Mouse (Mus musculus): Measurements from ENCODE around the gene Cacng7.

The Cacng7 gene

DNA sequence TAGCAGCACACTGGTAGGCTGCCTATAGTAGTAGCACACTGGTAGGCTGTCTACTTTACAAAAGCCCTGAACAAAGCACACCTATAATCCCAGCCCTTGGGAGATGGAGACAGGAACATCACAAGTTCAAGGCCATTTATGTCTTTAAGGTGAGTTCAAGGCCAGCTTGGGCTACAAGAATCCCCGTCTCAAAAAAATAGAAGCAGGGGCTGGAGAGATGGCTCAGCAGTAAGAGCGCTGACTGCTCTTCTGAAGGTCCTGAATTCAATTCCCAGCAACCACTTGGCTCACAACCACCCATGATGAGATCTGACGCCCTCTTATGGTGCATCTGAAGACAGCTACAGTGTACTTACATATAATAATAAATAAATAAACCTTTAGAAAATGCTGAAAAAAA, 12.5 kb downstream of the Cacng7 start:
- DNase-seq (ENCODE audit: low spot score in 2 of 2) = no peak

DNA sequence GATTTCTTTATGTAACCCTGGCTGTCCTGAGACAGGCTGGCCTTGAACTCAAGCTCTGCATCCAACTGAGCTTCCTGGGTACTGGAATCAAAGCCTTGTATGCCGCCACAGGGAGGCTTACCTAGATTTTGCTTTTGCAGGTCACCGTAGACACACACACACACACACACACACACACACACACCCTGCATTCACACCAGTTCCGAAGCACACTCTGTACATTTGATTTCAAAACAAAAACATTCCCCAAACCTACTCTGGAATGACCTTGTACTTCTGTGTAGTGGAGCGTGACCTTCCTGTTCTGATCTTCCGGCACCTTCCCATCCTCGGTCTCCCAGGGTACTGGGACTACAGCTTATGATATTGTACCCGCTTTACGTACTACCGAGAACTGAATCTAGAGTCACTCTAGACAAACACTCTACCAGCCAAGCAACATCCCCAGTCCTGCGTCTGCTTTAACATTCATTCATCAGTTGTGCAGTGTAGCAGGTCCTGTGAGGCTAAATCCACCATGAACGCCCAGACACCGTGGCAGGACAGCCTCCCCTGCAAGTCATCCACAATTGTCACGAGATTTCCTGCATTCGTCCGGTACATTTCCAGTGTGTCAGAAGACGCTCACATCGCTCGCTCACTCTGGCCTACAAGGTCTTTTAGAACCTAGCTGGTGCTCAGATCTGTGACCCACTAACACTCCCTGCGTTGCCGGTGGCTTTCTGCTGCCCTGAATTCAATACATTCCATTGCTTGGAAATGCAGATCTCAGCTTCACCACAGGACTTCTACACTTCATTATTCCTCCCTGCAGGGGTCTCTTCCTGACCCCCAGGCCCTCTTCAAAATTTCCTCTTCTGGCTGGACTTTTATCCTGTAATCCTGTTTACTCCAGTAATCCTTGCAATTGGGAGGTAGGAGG, 14.9 kb downstream of the Cacng7 start:
- no peak for DNase-seq (ENCODE audit: low spot score in 2 of 2)

DNA sequence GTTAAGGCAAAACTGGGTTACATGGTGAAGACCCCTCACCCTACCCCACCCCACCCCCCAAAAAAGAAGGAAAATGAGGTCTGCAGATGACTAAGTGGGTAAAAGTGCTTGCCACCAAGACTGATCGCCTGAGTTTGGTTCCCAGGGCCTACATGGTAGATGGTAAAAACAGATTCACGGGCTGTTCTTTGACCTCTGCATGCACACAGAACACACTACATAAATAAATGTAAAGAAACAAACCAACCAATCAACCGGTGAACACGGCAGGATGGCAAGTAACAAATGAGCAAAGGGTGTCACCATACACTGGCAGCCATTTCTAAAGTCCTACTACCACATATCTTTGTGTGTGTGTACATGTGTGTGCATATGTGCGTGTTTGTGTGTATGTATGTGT, 15.6 kb downstream of the Cacng7 start:
- no peak for DNase-seq (ENCODE audit: low spot score in 2 of 2)

DNA sequence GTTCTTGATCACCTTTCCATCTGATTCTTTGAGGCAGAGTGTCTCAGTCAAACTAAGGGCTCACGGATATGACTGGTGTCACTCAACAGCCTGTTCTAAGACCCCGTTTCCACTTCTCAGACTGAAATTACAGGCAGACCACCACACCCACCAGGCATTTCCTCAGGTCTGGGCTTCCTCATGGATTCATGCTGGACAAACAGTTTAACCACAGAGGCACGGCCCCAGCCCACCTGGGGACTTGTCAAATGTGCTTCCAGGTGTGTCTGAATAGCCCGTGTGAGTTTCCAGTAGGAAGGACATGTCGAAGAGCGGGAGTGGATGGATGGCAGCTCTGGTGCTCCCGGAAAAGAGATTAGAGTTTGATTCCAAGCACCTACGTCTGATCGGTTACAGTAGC, 17.0 kb downstream of the Cacng7 start:
- no peak for DNase-seq (ENCODE audit: low spot score in 2 of 2)

DNA sequence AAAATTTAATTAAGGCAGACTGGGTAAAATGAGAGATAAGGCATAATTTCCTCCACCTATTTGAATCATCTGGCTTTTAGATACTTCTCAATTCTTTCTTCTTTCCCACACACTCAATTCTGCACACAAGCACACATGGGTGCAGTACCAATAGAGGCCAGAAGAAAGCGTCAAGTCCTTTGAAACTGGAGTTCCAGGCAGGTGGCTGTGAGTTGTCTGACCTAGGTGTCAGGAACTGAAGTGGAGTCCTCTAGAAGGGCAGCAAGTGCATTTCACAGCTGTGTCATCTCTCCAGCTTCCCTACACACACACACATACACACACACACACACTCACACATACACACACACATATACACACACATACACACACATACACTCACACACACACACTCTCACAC, 18.8 kb downstream of the Cacng7 start:
- no peak for DNase-seq (ENCODE audit: low spot score in 2 of 2)

DNA sequence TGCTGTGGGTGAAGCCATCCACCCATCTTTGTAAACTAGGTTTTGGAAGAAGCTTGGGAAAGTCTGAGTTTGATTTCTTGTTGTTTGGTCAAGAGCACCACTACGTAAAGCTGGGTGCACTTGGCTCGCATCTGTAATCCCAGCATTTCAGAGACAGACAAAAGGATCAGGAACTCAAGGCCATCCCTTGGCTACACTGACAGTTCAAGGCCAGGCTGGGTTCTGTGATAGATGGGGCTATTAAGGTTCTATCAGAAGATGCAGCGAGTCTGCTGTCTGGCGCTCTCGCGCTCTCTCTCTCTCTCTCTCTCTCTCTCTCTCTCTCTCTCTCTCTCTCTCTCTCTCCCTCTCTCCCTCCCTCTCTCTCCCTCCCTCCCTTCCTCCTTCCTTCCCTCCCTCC, 22.1 kb downstream of the Cacng7 start:
- no peak for DNase-seq (ENCODE audit: low spot score in 2 of 2)

DNA sequence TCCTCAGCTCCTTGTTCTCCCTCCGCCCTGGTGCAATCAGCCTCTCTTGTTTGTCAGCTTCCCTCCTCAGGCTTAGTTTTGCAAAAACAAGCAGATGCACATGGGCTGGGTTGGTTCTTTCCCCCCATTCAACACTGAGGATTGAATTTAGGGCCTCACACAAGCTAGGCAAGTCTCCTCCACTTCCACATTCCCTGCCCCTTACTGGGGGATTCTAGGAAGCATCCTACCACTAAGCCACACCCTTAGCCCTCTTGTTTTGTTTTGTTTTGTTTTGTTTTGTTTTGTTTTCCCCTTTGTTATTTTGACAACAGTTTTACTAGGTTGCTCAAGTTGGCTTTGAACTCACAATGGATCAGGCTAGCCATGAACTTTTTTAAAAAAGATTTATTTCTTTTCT, 27.9 kb downstream of the Cacng7 start:
- no peak for DNase-seq (ENCODE audit: low spot score in 2 of 2)

DNA sequence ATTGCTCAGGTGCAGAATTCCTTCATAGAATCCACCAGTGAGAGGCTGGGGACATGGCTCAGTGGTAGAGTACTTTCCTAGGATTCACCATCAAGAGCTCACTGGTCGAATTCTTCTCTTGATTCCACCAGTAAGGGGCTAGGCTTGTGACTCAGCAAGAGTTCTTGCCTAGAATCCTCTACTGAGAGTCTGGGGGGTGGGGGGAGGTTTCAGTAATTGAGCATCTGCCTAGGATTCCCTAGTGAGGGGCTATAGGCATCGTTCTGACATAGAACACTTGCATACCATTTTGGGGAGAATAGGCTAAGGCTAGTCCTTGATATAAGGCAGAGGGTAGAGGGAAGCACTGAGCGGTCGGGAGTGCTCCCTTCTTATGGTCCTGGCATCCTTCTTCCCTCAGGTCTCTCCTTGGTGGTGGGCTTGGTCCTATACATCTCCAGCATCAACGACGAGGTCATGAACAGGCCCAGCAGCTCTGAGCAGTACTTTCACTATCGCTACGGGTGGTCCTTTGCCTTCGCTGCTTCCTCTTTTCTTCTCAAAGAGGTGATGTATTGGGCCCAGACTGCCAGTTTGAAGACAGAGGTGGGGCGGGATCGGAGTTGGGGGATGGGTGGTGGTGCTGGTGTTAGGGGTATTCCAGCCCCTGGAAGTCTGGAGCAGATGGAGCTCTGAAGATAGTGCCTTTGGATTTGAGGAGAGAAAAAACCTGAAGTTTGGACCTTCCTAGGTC, 33.0 kb downstream of the Cacng7 start:
- DNase-seq (ENCODE audit: low spot score in 2 of 2) = no peak

DNA sequence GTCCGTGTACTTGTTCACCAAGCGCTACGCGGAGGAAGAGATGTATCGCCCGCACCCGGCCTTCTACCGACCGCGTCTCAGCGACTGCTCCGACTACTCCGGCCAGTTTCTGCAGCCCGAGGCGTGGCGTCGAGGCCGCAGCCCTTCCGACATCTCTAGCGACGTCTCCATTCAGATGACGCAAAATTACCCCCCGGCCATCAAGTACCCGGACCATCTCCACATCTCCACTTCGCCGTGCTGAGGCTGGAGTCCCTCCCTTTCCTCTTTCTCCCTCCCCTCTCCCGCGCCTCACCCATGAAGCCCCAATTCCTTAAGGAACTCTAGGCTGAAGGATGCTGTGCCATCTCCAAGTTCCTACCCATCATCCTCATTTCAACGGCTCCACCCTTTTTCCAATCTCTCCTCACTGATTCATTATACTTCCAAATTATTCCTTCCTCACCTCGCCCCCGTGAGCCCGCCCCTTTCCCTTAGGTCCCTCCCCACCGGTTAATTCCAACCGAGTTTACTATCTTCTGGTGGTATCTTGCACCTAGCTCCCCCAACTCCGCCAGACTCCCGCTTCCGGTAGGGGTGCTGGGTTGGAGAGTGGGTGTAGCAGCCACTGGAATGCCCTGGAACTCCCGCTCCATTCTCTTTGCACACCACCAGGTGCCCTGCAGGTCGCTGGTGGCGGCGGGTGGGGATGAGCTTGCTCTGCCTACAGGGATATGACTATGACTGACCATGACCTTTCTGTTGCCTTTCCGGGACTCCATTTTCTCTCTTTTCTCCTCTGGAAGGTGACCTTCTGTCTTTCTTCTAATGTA, 34.2 kb downstream of the Cacng7 start:
- DNase-seq (ENCODE audit: low spot score in 2 of 2) = no peak

DNA sequence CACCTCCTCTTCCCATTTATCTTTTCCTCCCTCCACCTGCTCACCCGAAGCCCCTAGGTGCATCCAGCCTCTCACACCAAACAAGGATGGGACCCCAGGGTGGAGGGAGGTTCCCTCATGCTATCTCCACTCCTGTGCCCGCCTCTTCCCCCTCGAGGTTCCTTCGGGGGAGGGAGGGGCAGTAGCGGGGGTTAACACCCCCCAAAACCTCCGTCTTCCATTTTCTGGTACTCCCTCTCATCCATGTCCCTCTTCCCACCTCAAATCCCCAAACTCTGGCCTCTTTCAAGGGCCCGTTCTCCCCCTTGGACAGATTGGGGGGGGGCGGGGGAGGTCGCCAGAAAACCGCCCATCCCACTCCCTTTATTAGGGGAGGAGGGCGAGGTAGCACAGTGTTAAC, 34.8 kb downstream of the Cacng7 start:
- DNase-seq (ENCODE audit: low spot score in 2 of 2) = no peak

DNA sequence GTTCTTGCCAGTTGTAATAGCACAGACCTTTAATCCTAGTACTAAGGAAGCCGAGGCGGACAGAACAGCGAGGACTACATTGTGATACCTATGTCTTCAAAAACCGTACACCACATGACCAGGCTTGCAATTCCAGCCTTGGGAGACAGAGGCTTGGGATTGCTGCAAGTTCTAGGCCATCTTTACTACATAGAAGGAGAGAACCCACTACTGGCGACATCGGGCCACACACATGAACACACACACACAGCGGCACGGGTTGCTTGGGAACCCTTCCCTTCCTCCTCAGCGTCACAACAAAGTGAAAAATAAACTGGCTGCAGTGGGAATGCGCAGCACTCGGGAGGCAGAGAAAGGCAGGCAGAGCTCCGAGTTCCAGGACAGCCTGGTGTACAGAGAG, 35.6 kb downstream of the Cacng7 start:
- no peak for DNase-seq (ENCODE audit: low spot score in 2 of 2)

DNA sequence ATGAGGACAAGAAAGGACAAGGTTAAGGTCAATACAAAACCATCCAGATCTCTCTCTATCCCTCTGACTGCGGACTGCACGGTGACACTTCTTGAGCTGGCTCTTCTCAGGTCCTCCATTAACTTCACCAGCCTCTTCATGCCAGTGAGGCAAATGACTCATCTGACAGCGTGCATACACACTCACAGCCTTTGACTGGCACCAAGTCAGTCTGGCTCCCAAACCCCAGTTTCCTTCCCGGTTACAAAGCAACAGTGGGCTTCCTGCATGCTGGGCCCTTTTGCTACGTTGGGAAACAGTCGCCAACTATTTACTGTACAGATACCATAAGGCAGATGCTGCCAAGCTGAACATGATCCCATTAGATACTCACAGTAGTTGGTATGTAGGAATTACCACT, 36.4 kb downstream of the Cacng7 start:
- DNase-seq (ENCODE audit: low spot score in 2 of 2) = no peak

DNA sequence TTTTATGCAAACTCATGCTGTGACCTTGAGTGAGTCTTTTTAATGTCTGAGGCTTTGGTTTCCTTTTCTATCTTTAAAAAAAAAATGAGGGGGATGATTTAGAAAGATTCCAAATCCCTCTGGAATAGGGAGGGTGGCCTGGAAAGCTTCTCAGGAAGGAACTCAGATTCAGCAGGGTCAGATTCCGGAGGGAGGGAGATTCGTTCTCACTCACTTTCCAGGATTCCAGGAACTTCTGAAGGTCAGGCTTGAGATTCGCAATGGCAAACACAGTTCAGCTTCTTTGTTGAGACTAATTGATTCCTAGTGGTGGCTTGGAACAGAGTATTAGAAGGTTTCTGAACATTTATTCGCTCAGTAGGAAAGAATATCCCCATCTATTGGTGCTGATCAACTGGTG, 37.7 kb downstream of the Cacng7 start:
- DNase-seq (ENCODE audit: low spot score in 2 of 2) = no peak

DNA sequence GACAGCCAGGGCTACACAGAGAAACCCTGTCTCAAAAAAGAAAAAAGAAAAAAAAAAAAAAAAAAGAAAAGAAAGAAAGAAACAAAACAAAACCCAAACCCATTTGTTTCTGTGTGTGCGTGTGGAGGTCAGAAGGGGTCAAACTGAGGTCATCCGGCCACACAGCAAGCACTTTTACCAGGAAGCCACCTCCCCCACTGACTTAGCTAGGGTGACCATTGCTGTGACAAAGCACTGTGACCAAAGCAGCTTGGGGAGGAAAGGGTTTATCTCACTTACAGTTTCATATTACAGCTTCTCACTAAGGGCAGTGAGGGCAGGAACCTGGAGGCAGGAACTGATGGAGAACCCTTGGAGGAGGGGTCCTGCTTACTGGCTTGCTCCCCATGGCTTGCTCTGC, 39.6 kb downstream of the Cacng7 start:
- no peak for DNase-seq (ENCODE audit: low spot score in 2 of 2)

DNA sequence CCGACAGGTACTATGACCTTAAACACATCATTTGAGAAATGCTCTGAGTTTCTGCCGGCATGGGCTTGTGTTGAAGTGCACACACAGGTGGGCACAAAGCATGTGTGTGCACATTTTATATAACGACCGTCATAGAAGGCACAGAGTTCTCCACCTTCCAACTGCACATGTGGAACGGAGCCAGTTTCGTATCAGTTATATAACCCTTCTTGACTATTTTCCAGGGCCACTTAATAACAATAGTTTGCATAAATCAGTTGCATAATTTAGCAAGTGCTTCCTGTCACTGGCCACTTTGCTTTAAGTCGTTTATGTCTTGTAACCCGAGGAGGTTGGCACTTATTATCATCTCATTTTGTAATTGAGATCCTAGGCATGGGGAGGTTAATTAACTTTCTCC, 41.0 kb downstream of the Cacng7 start:
- no peak for DNase-seq (ENCODE audit: low spot score in 2 of 2)

DNA sequence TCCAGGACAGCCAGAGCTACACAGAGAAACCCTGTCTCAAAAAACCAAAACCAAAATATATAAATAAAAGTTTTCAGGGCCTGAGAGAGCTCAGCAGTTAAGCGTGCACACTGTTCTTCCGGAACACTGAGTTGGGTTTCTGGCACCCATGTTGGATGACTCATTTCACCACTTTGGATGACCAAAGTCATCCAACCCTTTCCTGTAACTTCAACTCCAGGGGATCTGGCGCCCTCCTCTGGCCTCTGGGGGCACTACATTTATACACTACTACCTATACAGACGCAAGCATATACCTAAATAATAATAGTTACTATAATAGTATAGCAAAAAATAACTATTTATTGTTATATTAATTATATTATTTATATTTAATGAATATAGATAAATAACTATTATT, 44.1 kb downstream of the Cacng7 start:
- peak in 1 of 2 experiments; percentile 33 for DNase-seq (ENCODE audit: low spot score in 2 of 2)

DNA sequence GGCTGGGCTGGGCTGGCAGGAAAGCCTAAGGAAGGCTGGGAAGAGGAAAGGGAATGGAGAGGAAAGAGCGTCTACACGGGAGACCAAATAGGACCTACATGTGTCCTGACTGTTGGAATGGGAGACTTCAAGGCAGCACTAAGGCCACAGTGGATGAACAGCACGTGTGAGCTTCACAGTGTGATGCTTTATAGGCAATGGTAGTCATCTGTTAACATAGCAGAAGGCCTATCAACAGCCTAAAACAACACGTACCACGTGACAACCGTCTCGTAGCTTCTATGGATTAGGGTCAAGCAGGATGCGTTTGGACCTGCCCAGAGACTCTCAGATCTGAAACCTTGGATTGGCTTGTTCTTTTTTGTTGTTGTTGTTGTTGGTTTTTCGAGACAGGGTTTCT, 49.4 kb downstream of the Cacng7 start:
- DNase-seq (ENCODE audit: low spot score in 2 of 2) = no peak

DNA sequence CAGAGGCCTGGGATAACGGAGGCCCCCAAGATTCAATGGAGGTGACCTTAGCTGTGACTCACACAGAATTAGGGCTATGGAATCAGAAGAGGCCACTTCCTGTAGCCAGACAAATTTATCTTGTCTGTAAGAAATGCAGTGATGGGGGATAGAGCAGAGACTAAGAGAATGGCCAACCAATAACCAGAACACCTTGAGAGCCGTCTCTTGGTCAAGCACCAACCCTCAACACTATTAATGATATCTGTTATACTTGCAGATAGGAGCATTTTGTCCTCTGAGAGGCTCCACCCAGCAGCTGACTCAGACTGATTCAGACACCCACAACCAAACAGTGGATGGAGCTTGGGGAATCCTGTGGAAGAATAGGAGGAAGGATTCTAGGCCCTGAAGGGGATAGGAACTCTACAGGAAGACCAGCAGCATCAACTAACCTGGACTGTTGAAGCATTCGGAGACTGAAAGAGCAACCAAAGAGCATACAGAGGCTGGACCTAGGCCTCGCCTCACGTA, 52.1 kb downstream of the Cacng7 start:
- DNase-seq (ENCODE audit: low spot score in 2 of 2) = no peak

DNA sequence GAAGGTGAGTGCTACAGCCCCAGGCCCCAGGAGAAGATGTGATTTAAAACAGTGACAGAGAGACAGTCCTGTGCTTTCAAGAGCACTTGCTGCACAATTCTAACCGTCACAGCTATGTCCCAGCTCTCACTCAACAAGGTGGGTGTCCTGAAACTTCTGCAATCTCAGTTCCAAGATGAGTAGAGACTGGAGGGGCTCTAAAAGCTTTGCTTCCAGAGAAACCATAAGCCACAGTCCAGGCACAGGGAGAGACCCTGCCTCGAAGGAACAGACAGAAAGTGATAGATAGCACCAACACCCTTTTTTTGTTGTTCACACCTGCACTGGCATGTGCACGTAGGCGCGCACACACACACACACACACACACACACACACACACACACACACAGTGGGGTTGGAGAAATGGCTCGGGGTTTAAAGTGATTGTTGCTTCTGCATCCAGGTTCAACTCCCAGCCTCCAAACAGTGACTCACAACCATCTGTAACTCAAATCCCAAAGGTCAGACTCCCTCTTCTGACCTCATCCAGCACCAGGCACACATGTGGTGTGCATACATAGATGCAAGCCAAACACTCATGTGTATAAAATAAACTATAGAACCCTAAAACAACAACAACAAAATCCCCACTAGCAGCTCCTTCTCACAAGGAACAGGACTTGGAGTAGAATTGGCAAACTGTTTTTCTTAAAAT, 53.4 kb downstream of the Cacng7 start:
- DNase-seq (ENCODE audit: low spot score in 2 of 2) = no peak

DNA sequence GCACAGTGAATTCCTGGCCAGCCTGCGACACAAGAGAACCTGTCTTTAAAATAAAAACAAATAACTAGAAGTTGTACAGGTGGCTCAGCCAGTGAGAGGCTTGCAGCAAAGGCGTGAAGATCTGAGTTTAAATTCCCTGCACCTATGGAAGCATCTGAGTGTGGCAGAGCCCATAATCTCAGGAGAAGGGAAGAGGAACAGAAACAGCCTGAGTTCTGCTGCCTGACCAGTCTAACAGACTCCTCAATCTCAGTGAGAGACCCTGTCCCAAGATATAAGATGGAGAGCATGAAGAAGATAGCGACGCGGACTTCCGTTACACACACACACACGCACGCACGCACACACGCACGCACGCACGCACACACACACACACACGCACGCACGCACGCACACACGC, 55.0 kb downstream of the Cacng7 start:
- no peak for DNase-seq (ENCODE audit: low spot score in 2 of 2)

DNA sequence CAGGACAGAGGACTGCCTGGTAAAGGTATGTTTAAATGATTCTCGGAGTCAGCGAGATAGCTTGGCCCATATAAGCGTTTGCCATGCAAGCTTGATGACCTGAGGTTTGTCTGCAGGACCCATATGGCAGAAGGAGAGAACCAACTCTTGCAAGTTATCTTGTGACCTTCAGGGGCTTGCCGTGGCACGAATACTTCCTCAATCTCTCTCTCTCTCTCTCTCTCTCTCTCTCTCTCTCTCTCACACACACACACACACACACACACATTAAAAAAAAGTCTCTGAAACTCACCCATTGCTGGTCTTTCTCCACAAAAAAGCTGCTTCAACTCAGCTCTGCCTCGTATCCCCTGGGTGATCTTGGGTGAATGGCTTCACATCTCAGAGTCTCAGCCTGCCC, 56.1 kb downstream of the Cacng7 start:
- DNase-seq (ENCODE audit: low spot score in 2 of 2) = no peak

Measured in urinary bladder, postnatal 36 days (tissue).